Mouse (Mus musculus): Measurements from ENCODE around the gene Hist1h2bc.
A peak's percentile ranks its signal among the peaks of the same experiment; 100 is the strongest.

Hist1h2bc gene

GRCm38 (mm10) chr13:23737091-23737490 is 53.1 kb downstream of the Hist1h2bc start:
- no peak for DNase-seq (ENCODE audit: low read depth, low spot score)

- peak; percentile 35 for DNase-seq (ENCODE audit: low read depth, low spot score)
These were observed 54.0 kb downstream of the Hist1h2bc start for GRCm38 (mm10) chr13:23738041-23738440.

- DNase-seq (ENCODE audit: low read depth, low spot score): peak; percentile 93
These were observed 54.7 kb downstream of the Hist1h2bc start, which contains the start of gene Hist1h1c for GRCm38 (mm10) chr13:23738677-23739068. Gene Hist1h1c (plus strand): TSS chr13:23738808.

GRCm38 (mm10) chr13:23739069-23739921 is 55.3 kb downstream of the Hist1h2bc start:
- DNase-seq (ENCODE audit: low read depth, low spot score): peak; percentile 93

GRCm38 (mm10) chr13:23739922-23740252 is 55.9 kb downstream of the Hist1h2bc start:
- peak; percentile 91 for DNase-seq (ENCODE audit: low read depth, low spot score)

GRCm38 (mm10) chr13:23740256-23740840 is 56.3 kb downstream of the Hist1h2bc start:
- no peak for DNase-seq (ENCODE audit: low read depth, low spot score)

- no peak for DNase-seq (ENCODE audit: low read depth, low spot score)
These were observed 56.9 kb downstream of the Hist1h2bc start for GRCm38 (mm10) chr13:23740910-23741309.

GRCm38 (mm10) chr13:23742007-23742406 is 58.0 kb downstream of the Hist1h2bc start:
- no peak for DNase-seq (ENCODE audit: low read depth, low spot score)
